Mouse (Mus musculus): ENCODE data around the gene Atp6v1g2. TPM values are rescaled to one million over a fixed set of nuclear protein-coding genes. Genes with fewer than 3 reads are reported as not detected.
A peak's percentile ranks its signal among the peaks of the same experiment; 100 is the strongest.

The Atp6v1g2 gene
- polyA plus RNA-seq, 1 experiment: 1.4 TPM

- Histone ChIP-seq H3ac (ENCODE audit: control insufficient read depth, insufficient read length, low read depth) (no peak overlapping the region), H3K27me3 (ENCODE audit: control insufficient read depth, insufficient read depth, insufficient read length) (no peaks in the 10 kb centered on the region), H3K79me3 (ENCODE audit: low read depth) (no peaks in the 10 kb centered on the region), H3K36me3 (ENCODE audit: control insufficient read depth, insufficient read depth) (no peaks in the 10 kb centered on the region), H3K79me2 (ENCODE audit: control insufficient read depth, insufficient read depth) (no peaks in the 10 kb centered on the region), H3K4me3 (ENCODE audit: insufficient read depth, poor library complexity, severe bottlenecking) (no peak overlapping the region)
- peak; percentile 35 for TF ChIP-seq MAX (IDR thresholded peaks at IDR 0.05)
- no peak for TF ChIP-seq CEBPB (IDR thresholded peaks at IDR 0.05; ENCODE audit: low read depth)
- no peak for TF ChIP-seq FOSL1 (IDR thresholded peaks at IDR 0.05; ENCODE audit: insufficient read depth, low read length, poor library complexity, severe bottlenecking)
- peak; percentile 17 for TF ChIP-seq MYOD1 (IDR thresholded peaks at IDR 0.05; ENCODE audit: control insufficient read depth, insufficient read length, low read depth)
Observed at GRCm38 (mm10) chr17:35200398-35200797, 33.1 kb upstream of the Atp6v1g2 start.

- TF ChIP-seq MYOD1 (IDR thresholded peaks at IDR 0.05; ENCODE audit: control insufficient read depth, insufficient read length, low read depth): no peak
- no peak for TF ChIP-seq CEBPB (IDR thresholded peaks at IDR 0.05; ENCODE audit: low read depth)
- TF ChIP-seq MAX (IDR thresholded peaks at IDR 0.05): no peak
- TF ChIP-seq CTCF (IDR thresholded peaks at IDR 0.05; ENCODE audit: control insufficient read depth, insufficient read depth, insufficient read length): no peak
- no peak for TF ChIP-seq FOSL1 (IDR thresholded peaks at IDR 0.05; ENCODE audit: insufficient read depth, low read length, poor library complexity, severe bottlenecking)
- TF ChIP-seq USF1 (IDR thresholded peaks at IDR 0.05; ENCODE audit: low read depth): no peak
- no peak for TF ChIP-seq MYOG (IDR thresholded peaks at IDR 0.05; ENCODE audit: control insufficient read depth, extremely low read depth, insufficient read length)
- no peak overlapping the region for H3K4me3 ChIP-seq (ENCODE audit: insufficient read depth, poor library complexity, severe bottlenecking)
Observed at GRCm38 (mm10) chr17:35201128-35201527, 32.3 kb upstream of the Atp6v1g2 start.

GRCm38 (mm10) chr17:35201787-35202186 lies 31.7 kb upstream of the Atp6v1g2 start, which contains the start of gene Tnf:
Tnf (minus strand) TSS chr17:35202007.
- no peaks in the 10 kb centered on the region for H3K79me2 ChIP-seq (ENCODE audit: control insufficient read depth, insufficient read depth)
- no peaks in the 10 kb centered on the region for H3K36me3 ChIP-seq (ENCODE audit: control insufficient read depth, insufficient read depth)
- TF ChIP-seq FOSL1 (IDR thresholded peaks at IDR 0.05; ENCODE audit: insufficient read depth, low read length, poor library complexity, severe bottlenecking): no peak
- TF ChIP-seq MAX (IDR thresholded peaks at IDR 0.05): no peak
- TF ChIP-seq MYOD1 (IDR thresholded peaks at IDR 0.05; ENCODE audit: control insufficient read depth, insufficient read length, low read depth): no peak
- TF ChIP-seq MYOG (IDR thresholded peaks at IDR 0.05; ENCODE audit: control insufficient read depth, extremely low read depth, insufficient read length): no peak
- no peak for TF ChIP-seq CTCF (IDR thresholded peaks at IDR 0.05; ENCODE audit: control insufficient read depth, insufficient read depth, insufficient read length)
- TF ChIP-seq USF1 (IDR thresholded peaks at IDR 0.05; ENCODE audit: low read depth): no peak
- no peak for TF ChIP-seq CEBPB (IDR thresholded peaks at IDR 0.05; ENCODE audit: low read depth)
- no peak within 1 kb of the TSS for H3ac ChIP-seq (ENCODE audit: control insufficient read depth, insufficient read length, low read depth)
- H3K4me3 ChIP-seq (ENCODE audit: insufficient read depth, poor library complexity, severe bottlenecking): no peak within 1 kb of the TSS
- H3K27me3 ChIP-seq (ENCODE audit: control insufficient read depth, insufficient read depth, insufficient read length): no peaks in the 10 kb centered on the region
- H3K79me3 ChIP-seq (ENCODE audit: low read depth): no peaks in the 10 kb centered on the region

More at GRCm38 (mm10) chr17:35201128-35201527, 32.3 kb upstream of the Atp6v1g2 start:
- Histone ChIP-seq H3K79me2 (ENCODE audit: control insufficient read depth, insufficient read depth) (no peaks in the 10 kb centered on the region), H3K36me3 (ENCODE audit: control insufficient read depth, insufficient read depth) (no peaks in the 10 kb centered on the region), H3K27me3 (ENCODE audit: control insufficient read depth, insufficient read depth, insufficient read length) (no peaks in the 10 kb centered on the region), H3K79me3 (ENCODE audit: low read depth) (no peaks in the 10 kb centered on the region), H3ac (ENCODE audit: control insufficient read depth, insufficient read length, low read depth) (no peak overlapping the region)

- H3K36me3 ChIP-seq (ENCODE audit: control insufficient read depth, insufficient read depth): no peaks in the 10 kb centered on the region
- no peaks in the 10 kb centered on the region for H3K79me3 ChIP-seq (ENCODE audit: low read depth)
- H3K79me2 ChIP-seq (ENCODE audit: control insufficient read depth, insufficient read depth): no peaks in the 10 kb centered on the region
- no peak for TF ChIP-seq MYOG (IDR thresholded peaks at IDR 0.05; ENCODE audit: control insufficient read depth, extremely low read depth, insufficient read length)
- TF ChIP-seq CEBPB (IDR thresholded peaks at IDR 0.05; ENCODE audit: low read depth): no peak
- TF ChIP-seq FOSL1 (IDR thresholded peaks at IDR 0.05; ENCODE audit: insufficient read depth, low read length, poor library complexity, severe bottlenecking): no peak
- no peak for TF ChIP-seq USF1 (IDR thresholded peaks at IDR 0.05; ENCODE audit: low read depth)
- TF ChIP-seq MYOD1 (IDR thresholded peaks at IDR 0.05; ENCODE audit: control insufficient read depth, insufficient read length, low read depth): no peak
- TF ChIP-seq CTCF (IDR thresholded peaks at IDR 0.05; ENCODE audit: control insufficient read depth, insufficient read depth, insufficient read length): no peak
- TF ChIP-seq MAX (IDR thresholded peaks at IDR 0.05): no peak
- H3ac ChIP-seq (ENCODE audit: control insufficient read depth, insufficient read length, low read depth): no peak overlapping the region
- no peak overlapping the region for H3K4me3 ChIP-seq (ENCODE audit: insufficient read depth, poor library complexity, severe bottlenecking)
- H3K27me3 ChIP-seq (ENCODE audit: control insufficient read depth, insufficient read depth, insufficient read length): no peaks in the 10 kb centered on the region
Observed at GRCm38 (mm10) chr17:35202442-35202841, 31.0 kb upstream of the Atp6v1g2 start.

GRCm38 (mm10) chr17:35204494-35205379 lies 28.7 kb upstream of the Atp6v1g2 start, which contains the start of gene Lta:
Lta (minus strand) TSS chr17:35205351.
- Histone ChIP-seq H3K36me3 (ENCODE audit: control insufficient read depth, insufficient read depth) (no peaks in the 10 kb centered on the region), H3K27me3 (ENCODE audit: control insufficient read depth, insufficient read depth, insufficient read length) (no peaks in the 10 kb centered on the region), H3K79me3 (ENCODE audit: low read depth) (no peaks in the 10 kb centered on the region), H3K79me2 (ENCODE audit: control insufficient read depth, insufficient read depth) (no peaks in the 10 kb centered on the region), H3K4me3 (ENCODE audit: insufficient read depth, poor library complexity, severe bottlenecking) (no peak within 1 kb of the TSS), H3ac (ENCODE audit: control insufficient read depth, insufficient read length, low read depth) (no peak within 1 kb of the TSS)
- no peak for TF ChIP-seq CTCF (IDR thresholded peaks at IDR 0.05; ENCODE audit: control insufficient read depth, insufficient read depth, insufficient read length)
- TF ChIP-seq CEBPB (IDR thresholded peaks at IDR 0.05; ENCODE audit: low read depth): no peak
- TF ChIP-seq MYOD1 (IDR thresholded peaks at IDR 0.05; ENCODE audit: control insufficient read depth, insufficient read length, low read depth): no peak
- no peak for TF ChIP-seq MYOG (IDR thresholded peaks at IDR 0.05; ENCODE audit: control insufficient read depth, extremely low read depth, insufficient read length)
- TF ChIP-seq FOSL1 (IDR thresholded peaks at IDR 0.05; ENCODE audit: insufficient read depth, low read length, poor library complexity, severe bottlenecking): no peak
- no peak for TF ChIP-seq MAX (IDR thresholded peaks at IDR 0.05)
- TF ChIP-seq USF1 (IDR thresholded peaks at IDR 0.05; ENCODE audit: low read depth): no peak
